Mouse (Mus musculus) megakaryocyte progenitor cell, adult 5-6 weeks (primary cell): ENCODE results near the gene Arsb. TPM values are rescaled to one million over a fixed set of nuclear protein-coding genes. Genes with fewer than 3 reads are reported as not detected.
A peak's percentile ranks its signal among the peaks of the same experiment; 100 is the strongest.
"Not testable (repeated sequence)": the region's sequence is repeated elsewhere in the genome, so short reads cannot be mapped to it uniquely, and the experiment has no call there.

ENCODE experiments used
- ATAC-seq: replicated peaks from 2 replicates; pipeline ENCODE4 v1.8.0; 2016; ENCODE audit warnings: mild to moderate bottlenecking, moderate TSS enrichment, inconsistent platforms; ENCODE audit not compliant: poor library complexity
- total RNA-seq, 2 experiments: library from RNA; stranded (forward) in 1 of 2; stranded (reverse) in 1 of 2; fragments of 157-497, 149-512 nt in 1 of 2; fragments of 200-1000 nt in 1 of 2; gene quantifications; 2 replicates each; pipeline versions ENCODE4 v1.2.3 to v1.2.4; 2015 to 2017

The Arsb gene
- total RNA-seq, 2 experiments from 2014 or later, result 32.4 to 157 TPM

DNA sequence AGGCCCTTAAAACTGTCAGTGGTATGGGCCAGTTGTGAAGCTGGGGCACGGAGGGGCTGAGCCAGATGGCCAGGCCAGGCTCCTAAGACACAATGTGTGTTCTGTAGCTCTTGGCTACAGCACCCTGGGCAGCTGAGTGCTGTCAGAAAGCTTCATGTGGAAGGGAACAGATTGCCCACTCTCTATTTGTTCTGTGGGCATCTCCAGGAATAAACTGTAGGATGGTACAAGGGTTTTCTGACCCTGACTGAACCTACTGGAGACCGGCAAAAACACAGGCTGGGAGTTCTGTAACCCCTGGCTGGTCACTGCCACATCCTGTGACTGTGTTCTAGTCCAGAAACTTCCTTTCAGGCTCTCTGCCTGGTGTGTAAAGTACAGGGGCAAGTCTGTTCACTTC is 14.6 kb downstream of the Arsb start:
- no peak for ATAC-seq

- no peak for ATAC-seq
These were observed 16.2 kb downstream of the Arsb start for GRCm38 (mm10) chr13:93787647-93788046.

GRCm38 (mm10) chr13:93792945-93793642 is 21.7 kb downstream of the Arsb start:
- peak; percentile 74 for ATAC-seq

- no peak for ATAC-seq
These were observed 22.3 kb downstream of the Arsb start for GRCm38 (mm10) chr13:93793643-93794182.

DNA sequence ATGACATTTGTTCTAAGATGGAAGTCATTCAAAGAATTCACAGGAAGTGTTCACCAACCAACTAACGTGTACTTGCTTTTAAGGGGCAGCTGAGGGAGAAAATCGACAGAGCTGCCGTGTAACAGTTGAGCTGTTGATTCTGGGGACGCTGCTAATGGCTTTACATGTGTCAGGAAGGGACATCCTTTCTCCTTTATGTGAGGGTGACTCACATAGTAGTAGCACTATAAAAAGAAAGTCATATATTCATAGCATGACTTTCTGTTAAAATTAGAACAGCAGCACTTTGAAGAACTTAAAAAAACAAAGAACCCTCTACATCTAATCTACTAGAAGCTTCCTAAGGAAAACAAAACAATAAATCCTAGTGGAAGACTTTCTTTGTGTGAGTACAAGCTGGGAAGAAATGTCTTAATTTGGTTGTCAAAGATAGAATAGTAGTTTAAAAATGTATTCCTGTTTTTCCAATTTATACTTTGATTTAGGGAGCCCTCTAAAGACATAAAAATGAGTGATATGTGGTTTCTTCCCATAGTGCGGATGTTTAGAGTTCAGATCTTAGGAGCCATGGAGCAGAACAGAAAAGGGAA is 25.7 kb downstream of the Arsb start:
- ATAC-seq, result no peak

- not testable (repeated sequence) for ATAC-seq
These were observed 38.9 kb downstream of the Arsb start for GRCm38 (mm10) chr13:93810311-93810710.

GRCm38 (mm10) chr13:93814081-93814480 is 42.7 kb downstream of the Arsb start:
- ATAC-seq, result no peak

DNA sequence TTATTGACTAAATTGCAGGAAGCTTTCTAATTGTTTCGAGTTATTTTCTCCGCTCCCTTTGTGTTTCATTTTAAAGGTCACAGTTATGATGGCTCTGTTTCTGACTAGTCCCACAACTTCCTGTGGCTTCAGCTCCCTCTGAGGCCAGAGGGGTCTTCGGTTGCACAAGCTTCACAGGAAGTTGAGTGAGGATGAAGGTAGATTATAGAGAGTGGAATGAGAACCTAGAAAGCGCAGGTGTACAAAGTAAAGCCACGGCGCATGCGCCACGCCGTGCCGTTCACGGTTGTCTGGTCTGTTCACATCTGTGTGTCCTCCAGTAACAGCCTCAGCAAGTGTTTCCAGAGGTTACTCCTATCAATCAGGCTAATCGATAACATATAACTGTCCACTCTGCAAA is 43.2 kb downstream of the Arsb start:
- ATAC-seq, result 0 out of 2 replicates have a peak, but pooled peaks have one; percentile 31

DNA sequence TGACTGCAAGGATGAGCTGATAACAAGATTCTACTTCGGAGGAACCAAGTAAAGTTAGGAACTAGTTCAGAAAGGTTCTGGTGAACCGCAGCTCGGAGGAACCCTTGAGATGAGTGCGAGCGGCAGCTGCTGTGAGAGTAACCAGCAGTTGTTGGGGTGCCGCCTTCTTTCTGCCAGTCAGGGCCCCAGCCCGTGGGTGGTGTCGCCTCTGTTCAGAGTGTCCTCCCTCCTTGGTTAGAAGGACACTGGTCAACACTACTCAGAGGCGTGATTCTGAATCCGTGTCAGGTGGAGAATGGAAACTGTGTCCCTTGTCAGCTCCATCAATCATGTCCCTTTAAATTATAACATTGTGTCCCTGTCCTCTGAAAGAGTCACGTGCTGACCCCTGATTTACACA is 43.7 kb downstream of the Arsb start:
- no peak for ATAC-seq

DNA sequence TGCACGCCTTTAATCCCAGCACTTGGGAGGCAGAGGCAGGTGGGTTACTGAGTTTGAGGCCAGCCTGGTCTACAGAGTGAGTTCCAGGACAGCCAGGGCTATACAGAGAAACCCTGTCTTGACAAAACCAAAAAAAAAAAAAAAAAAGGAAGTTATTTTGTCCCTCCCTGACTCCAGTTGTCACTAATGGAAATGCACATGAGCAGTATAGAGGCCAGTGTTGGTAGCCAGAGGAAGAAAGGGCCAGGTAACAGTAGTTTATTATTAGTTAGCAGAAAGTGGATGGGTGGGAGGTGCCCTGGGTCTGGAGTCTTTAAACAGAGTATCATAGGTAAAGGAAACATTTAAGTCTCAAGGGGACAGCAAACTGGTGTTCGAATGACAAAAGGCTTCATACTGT is 44.7 kb downstream of the Arsb start:
- no peak for ATAC-seq

GRCm38 (mm10) chr13:93816688-93817331 is 45.4 kb downstream of the Arsb start:
- no peak for ATAC-seq

GRCm38 (mm10) chr13:93820173-93820572 is 48.7 kb downstream of the Arsb start:
- ATAC-seq, result no peak

DNA sequence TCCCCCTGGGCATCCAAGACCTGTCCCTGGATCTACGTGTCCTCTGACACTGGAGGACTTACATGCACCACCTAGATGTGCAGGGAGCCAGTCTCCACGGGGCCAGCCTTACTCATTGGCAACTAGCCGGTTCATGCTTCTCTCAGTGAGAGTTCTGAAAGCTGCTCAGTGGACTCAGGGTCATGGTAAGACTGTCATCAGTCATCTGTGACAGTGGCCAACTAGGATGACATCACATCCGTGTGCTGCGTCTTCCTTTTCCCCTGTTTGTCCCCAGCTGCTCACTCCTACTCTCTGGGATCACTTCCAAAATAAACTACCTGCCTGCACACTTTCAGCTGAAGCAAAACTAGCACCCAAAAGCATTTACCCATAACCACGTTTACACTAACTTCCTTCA is 50.6 kb downstream of the Arsb start:
- no peak for ATAC-seq

- ATAC-seq, result no peak
These were observed 54.5 kb downstream of the Arsb start for GRCm38 (mm10) chr13:93825792-93826558.

DNA sequence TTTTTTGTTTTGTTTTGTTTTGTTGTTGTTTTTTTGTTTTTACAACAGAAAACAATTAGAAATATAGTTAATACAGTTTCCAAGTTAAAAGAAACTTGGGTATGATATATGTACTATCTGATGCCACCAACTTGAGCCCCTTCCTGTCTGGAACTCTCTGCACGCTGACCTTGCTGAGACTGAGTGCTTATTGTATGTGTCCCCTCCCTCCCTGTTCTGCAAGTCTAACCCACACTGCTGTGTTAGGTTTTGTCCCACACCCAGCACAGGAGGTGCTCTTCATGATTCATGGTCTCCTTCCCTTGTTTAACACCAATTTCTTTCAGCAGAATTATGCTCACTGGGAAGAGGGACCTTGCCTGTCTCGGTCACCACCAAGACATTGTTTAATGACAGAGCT is 56.3 kb downstream of the Arsb start:
- no peak for ATAC-seq

GRCm38 (mm10) chr13:93829565-93830293 is 58.3 kb downstream of the Arsb start:
- ATAC-seq, result no peak

- no peak for ATAC-seq
These were observed 58.8 kb downstream of the Arsb start for GRCm38 (mm10) chr13:93830294-93830645.

- ATAC-seq, result no peak
These were observed 66.2 kb downstream of the Arsb start for GRCm38 (mm10) chr13:93837481-93838225.

DNA sequence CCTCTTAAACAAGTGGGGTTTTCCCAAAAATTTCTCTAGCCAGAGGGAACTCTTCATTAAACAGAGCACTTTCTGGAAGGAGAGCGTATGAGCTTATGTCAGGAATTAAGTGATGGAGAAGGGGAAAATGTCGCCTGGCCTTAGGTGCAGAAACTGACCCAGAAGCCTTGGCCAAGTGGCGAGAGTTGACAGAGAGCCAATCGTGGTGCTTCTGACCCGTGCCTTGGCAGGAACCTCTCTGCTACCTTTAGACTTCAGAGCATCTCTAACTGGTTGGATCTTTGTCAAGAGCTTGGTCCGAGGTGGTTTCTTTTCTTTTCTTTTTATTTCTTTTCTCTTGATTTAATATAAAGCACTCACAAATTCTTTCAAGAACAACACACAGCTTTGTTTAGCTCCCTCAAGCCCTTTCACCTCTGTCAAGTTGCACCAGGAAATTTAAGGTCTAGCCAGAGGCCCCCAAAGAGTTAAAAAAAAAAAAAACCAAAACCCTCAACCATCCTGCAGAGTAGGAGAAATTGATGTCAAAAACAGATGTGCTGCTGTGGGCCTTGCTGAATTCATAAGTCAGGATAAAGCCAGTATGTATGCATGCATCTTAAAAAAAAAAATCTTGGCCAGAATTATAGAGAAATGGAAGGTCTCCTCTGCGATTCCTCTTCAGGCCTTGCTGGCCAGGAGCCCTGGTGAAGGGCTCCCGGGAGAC is 67.2 kb downstream of the Arsb start:
- no peak for ATAC-seq
